Mouse (Mus musculus): ENCODE results near the gene Adam8. TPM values are rescaled to one million over a fixed set of nuclear protein-coding genes. Genes with fewer than 3 reads are reported as not detected.

Gene Adam8
- polyA plus RNA-seq, 1 experiment from 2014 or later, result 1.8 TPM

DNA sequence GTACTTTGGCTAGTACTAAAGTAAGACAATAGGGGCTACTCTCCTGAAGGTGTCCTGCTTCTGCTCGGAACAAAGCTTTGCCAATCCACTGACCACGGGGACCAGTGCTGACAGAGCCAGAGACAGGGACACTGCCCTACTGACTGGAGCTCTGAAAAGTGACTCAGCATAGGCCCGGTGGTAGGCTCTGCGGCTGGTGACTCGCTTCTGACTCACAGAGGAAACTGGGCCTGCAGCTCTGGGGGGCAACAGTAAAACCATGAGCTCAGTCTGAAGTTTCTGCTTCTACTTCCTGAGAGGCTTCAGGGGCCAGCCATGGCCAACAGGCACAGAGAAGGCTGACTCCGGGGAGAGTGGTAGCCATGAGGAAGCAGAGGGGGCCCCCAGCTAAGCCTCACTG is 20.9 kb downstream of the Adam8 start:
- Histone ChIP-seq H3K36me3 (ENCODE audit: control insufficient read depth, insufficient read depth) (no peaks in the 10 kb centered on the region), H3K4me2 (ENCODE audit: low read depth, low read length) (no peak overlapping the region), H3K9me3 (replicated peaks; ENCODE audit: control insufficient read depth, low read length) (no peaks in the 10 kb centered on the region), H3K9ac (ENCODE audit: low read depth, low read length) (no peak overlapping the region), H3K27me3 (ENCODE audit: control insufficient read depth, insufficient read depth, low read depth, low read length) (no peaks in the 10 kb centered on the region), H3K27ac (ENCODE audit: low read length) (no peak overlapping the region), H3K4me1 (ENCODE audit: control insufficient read depth, low read depth, low read length) (no peaks in the 10 kb centered on the region), H3K4me3 (ENCODE audit: low read depth, low read length) (no peak overlapping the region)
- 17% methylated on average over 6 of the region's 6 CpGs for WGBS (ENCODE audit: insufficient replicate concordance)
- ATAC-seq (ENCODE audit: low read depth), result 0 out of 2 replicates have a peak, but pooled peaks have one; percentile 22

DNA sequence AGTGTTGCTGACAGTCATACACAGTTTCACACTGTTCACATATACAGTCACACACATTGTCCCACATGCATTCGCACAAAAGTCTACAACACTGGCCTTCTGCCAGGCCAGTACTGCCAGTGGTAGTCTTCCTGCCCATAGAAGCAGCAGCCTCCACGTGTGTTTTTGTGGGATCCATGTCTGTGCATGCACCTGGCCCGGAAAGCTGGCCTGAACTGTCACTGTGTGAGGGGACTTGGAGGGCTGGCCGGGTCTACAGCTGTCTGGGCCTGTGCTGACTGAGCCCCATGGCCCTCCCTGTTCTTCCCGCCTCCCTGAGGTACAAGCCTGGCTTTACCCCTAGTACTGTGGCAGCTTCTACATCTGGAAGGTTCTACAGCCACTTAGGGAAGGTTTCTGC is 21.4 kb downstream of the Adam8 start:
- 51% methylated on average over 5 of the region's 5 CpGs for WGBS (ENCODE audit: insufficient replicate concordance)
- no peak overlapping the region for H3K27ac ChIP-seq (ENCODE audit: low read length)
- no peak overlapping the region for H3K4me2 ChIP-seq (ENCODE audit: low read depth, low read length)
- no peaks in the 10 kb centered on the region for H3K27me3 ChIP-seq (ENCODE audit: control insufficient read depth, insufficient read depth, low read depth, low read length)
- H3K9me3 ChIP-seq (replicated peaks; ENCODE audit: control insufficient read depth, low read length), result no peaks in the 10 kb centered on the region
- H3K9ac ChIP-seq (ENCODE audit: low read depth, low read length), result no peak overlapping the region
- no peaks in the 10 kb centered on the region for H3K36me3 ChIP-seq (ENCODE audit: control insufficient read depth, insufficient read depth)
- H3K4me1 ChIP-seq (ENCODE audit: control insufficient read depth, low read depth, low read length), result no peaks in the 10 kb centered on the region
- ATAC-seq (ENCODE audit: low read depth), result 0 out of 2 replicates have a peak, but pooled peaks have one; percentile 6
- no peak overlapping the region for H3K4me3 ChIP-seq (ENCODE audit: low read depth, low read length)

DNA sequence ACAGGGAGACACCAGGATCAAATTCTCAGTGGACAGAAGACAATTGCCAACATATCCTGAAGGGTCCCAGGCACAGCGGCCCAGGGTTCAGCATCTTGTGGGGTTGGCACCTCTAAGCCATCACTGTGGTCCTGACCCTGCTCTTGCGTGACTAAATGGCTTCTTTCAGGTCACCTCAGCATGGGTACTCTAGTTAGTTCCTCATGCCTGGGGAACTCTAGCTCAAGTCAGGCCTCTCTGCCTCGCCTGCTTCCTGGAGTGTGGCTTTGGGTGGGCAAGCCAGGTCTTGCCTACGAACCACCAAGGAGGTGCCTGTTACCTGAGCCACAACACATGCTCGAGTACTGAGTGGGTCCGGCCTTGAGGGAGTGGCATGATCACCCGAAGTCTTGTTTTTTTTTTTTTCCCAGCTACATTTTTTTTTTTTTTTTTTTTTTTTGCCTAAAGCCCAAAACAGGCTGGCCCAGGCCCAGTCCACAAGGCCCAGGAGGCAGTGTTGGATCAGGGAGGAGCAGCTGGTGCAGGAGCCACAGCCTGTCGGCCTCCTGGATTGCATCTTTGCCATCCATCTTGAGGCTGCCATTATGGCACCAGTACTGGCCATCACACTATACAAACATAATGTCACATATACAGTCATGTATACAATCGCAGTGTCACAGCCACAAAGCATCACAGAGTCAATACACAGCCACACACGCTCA is 22.0 kb downstream of the Adam8 start:
- Histone ChIP-seq H3K27ac (ENCODE audit: low read length) (no peak overlapping the region), H3K4me2 (ENCODE audit: low read depth, low read length) (no peak overlapping the region), H3K4me3 (ENCODE audit: low read depth, low read length) (no peak overlapping the region), H3K9ac (ENCODE audit: low read depth, low read length) (no peak overlapping the region), H3K27me3 (ENCODE audit: control insufficient read depth, insufficient read depth, low read depth, low read length) (no peaks in the 10 kb centered on the region), H3K9me3 (replicated peaks; ENCODE audit: control insufficient read depth, low read length) (no peaks in the 10 kb centered on the region), H3K4me1 (ENCODE audit: control insufficient read depth, low read depth, low read length) (no peaks in the 10 kb centered on the region), H3K36me3 (ENCODE audit: control insufficient read depth, insufficient read depth) (no peaks in the 10 kb centered on the region)
- ATAC-seq (ENCODE audit: low read depth), result no peak
- WGBS (ENCODE audit: insufficient replicate concordance), result 55% methylated on average over 10 of the region's 10 CpGs

DNA sequence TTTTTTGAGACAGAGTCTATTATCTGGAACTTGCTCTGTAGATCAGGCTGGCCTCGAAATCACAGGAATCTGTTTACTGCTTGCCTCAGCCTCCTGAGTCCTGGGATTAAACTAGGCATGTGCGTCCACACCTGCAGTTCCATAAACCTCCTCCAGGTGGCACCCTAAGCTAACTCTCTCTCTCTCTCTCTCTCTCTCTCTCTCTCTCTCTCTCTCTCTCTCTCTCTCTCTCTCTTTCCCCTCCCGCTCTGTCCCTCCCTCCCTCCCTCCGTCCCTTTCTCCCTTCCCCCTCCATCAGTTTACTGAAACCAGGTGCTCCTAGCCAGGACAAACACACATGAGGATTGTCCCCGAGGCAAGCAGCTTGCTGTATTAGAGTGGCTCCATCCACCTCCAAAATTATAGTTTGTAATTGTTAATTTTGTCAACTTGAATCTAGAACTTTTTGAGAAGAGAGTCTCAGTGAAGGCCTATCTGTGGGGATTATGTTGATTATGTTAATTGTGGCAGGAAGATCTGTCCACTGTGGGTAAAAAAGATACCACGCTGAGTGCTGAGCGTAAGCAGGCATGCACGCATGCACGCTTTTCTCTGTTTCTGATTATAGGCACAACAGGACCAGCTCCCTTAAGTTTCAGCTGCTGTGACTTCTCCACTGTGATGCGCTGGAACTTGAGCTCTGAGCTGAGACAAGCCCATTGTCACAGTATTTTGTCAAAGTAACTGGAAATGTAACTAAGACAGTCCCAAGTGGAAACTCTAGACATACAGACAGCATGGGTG is 22.8 kb downstream of the Adam8 start:
- Histone ChIP-seq H3K9ac (ENCODE audit: low read depth, low read length) (no peak overlapping the region), H3K36me3 (ENCODE audit: control insufficient read depth, insufficient read depth) (no peaks in the 10 kb centered on the region), H3K4me2 (ENCODE audit: low read depth, low read length) (no peak overlapping the region), H3K27ac (ENCODE audit: low read length) (no peak overlapping the region), H3K27me3 (ENCODE audit: control insufficient read depth, insufficient read depth, low read depth, low read length) (no peaks in the 10 kb centered on the region), H3K9me3 (replicated peaks; ENCODE audit: control insufficient read depth, low read length) (no peaks in the 10 kb centered on the region), H3K4me3 (ENCODE audit: low read depth, low read length) (no peak overlapping the region), H3K4me1 (ENCODE audit: control insufficient read depth, low read depth, low read length) (no peaks in the 10 kb centered on the region)
- no peak for ATAC-seq (ENCODE audit: low read depth)
- WGBS (ENCODE audit: insufficient replicate concordance), result 42% methylated on average over 10 of the region's 10 CpGs

DNA sequence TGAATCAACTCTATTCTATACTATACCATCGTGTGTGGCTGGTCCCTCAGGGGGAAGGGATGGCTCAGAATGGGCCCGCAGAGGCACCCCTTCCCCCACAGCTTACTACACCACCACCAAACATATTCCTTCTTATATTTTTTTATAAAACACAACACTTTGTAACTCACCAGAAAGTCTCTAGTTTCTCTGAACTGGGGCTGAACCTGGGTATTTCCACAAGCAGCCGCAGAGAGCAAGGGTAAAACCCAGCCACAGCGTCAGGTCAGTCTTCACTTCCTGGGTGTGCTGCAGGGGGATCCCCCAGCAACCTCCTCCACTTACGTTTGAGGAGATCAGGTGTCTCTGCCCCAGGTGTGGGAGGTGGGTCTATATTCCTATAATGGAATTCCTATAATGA is 23.9 kb downstream of the Adam8 start:
- no peak for ATAC-seq (ENCODE audit: low read depth)
- WGBS (ENCODE audit: insufficient replicate concordance), result 48% methylated on average over 5 of the region's 5 CpGs

DNA sequence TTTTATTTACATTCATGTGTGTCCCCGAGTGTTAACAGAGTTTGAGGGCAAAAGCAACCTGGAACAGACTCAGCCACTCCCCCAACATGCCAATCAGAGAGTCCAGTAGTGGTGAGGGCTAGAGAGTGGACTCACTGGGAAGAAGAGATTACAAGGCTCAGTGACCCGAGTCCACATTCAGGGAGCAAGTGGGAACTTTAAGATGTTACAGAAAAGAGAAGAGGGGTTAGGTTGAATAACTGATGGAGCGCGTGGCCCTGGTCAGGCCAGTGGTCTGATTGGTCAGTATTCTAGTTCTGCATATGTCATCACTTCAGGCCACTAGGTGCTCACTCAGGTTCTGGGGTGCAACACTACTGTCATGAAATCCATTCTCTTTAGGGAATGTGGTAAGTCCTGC is 25.2 kb downstream of the Adam8 start:
- Histone ChIP-seq H3K4me2 (ENCODE audit: low read depth, low read length) (no peak overlapping the region), H3K27ac (ENCODE audit: low read length) (no peak overlapping the region), H3K36me3 (ENCODE audit: control insufficient read depth, insufficient read depth) (no peaks in the 10 kb centered on the region), H3K4me3 (ENCODE audit: low read depth, low read length) (no peak overlapping the region), H3K4me1 (ENCODE audit: control insufficient read depth, low read depth, low read length) (no peaks in the 10 kb centered on the region), H3K9ac (ENCODE audit: low read depth, low read length) (no peak overlapping the region), H3K9me3 (replicated peaks; ENCODE audit: control insufficient read depth, low read length) (no peaks in the 10 kb centered on the region), H3K27me3 (ENCODE audit: control insufficient read depth, insufficient read depth, low read depth, low read length) (no peaks in the 10 kb centered on the region)
- ATAC-seq (ENCODE audit: low read depth), result no peak
- WGBS (ENCODE audit: insufficient replicate concordance), result 40% methylated on average over 4 of the region's 4 CpGs

More for the DNA sequence above, 23.9 kb downstream of the Adam8 start:
- H3K9me3 ChIP-seq (replicated peaks; ENCODE audit: control insufficient read depth, low read length), result no peaks in the 10 kb centered on the region
- no peak overlapping the region for H3K27ac ChIP-seq (ENCODE audit: low read length)
- H3K4me3 ChIP-seq (ENCODE audit: low read depth, low read length), result no peak overlapping the region
- no peaks in the 10 kb centered on the region for H3K4me1 ChIP-seq (ENCODE audit: control insufficient read depth, low read depth, low read length)
- H3K9ac ChIP-seq (ENCODE audit: low read depth, low read length), result no peak overlapping the region
- no peak overlapping the region for H3K4me2 ChIP-seq (ENCODE audit: low read depth, low read length)
- H3K36me3 ChIP-seq (ENCODE audit: control insufficient read depth, insufficient read depth), result no peaks in the 10 kb centered on the region
- no peaks in the 10 kb centered on the region for H3K27me3 ChIP-seq (ENCODE audit: control insufficient read depth, insufficient read depth, low read depth, low read length)

DNA sequence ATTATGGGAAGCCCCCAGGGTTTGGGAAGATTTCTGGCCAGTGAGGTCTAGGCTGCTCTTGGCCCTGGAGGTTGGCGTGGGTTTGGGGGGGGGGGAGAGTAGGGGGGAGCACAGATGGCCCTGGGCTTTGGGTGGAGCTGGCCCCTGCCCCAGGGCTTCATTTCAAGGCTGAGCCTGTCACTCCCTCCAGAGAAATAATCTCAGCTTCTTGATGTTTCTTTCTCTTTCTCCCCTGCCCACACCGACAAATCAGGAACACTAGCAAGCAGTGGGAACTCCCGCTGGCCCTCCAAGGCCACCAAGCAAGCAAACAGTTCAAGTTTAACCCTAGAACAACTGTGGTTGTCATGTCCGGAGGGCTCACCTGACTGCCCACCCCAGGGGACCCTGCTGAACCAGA is 28.5 kb downstream of the Adam8 start:
- 49% methylated on average over 4 of the region's 4 CpGs for WGBS (ENCODE audit: insufficient replicate concordance)
- no peak overlapping the region for H3K4me2 ChIP-seq (ENCODE audit: low read depth, low read length)
- no peak overlapping the region for H3K27ac ChIP-seq (ENCODE audit: low read length)
- H3K4me1 ChIP-seq (ENCODE audit: control insufficient read depth, low read depth, low read length), result no peaks in the 10 kb centered on the region
- no peaks in the 10 kb centered on the region for H3K27me3 ChIP-seq (ENCODE audit: control insufficient read depth, insufficient read depth, low read depth, low read length)
- no peak for ATAC-seq (ENCODE audit: low read depth)
- H3K36me3 ChIP-seq (ENCODE audit: control insufficient read depth, insufficient read depth), result no peaks in the 10 kb centered on the region
- no peak overlapping the region for H3K4me3 ChIP-seq (ENCODE audit: low read depth, low read length)
- no peak overlapping the region for H3K9ac ChIP-seq (ENCODE audit: low read depth, low read length)
- H3K9me3 ChIP-seq (replicated peaks; ENCODE audit: control insufficient read depth, low read length), result no peaks in the 10 kb centered on the region

DNA sequence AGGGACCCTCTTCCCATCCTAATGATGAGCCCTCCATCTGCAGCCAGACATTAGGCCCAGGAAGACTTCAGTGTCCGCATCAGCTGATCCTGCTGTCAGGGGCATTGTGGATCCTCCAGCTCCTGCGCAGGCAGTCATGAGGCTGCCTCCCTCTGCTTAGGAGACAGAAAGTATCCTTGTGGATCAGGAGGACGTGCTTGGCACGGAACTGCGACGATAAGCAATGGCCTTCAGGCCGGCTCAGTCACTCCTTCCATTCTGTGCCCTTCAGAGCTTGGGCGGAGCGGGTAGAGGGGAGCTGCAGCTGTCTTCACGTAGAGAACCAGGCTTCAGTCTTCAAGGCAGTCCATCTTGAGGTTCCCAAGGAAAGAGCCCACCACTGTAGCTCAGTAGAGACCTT is 31.2 kb downstream of the Adam8 start:
- no peak overlapping the region for H3K4me2 ChIP-seq (ENCODE audit: low read depth, low read length)
- H3K27ac ChIP-seq (ENCODE audit: low read length), result no peak overlapping the region
- 65% methylated on average over 10 of the region's 10 CpGs for WGBS (ENCODE audit: insufficient replicate concordance)
- no peak overlapping the region for H3K9ac ChIP-seq (ENCODE audit: low read depth, low read length)
- H3K9me3 ChIP-seq (replicated peaks; ENCODE audit: control insufficient read depth, low read length), result no peaks in the 10 kb centered on the region
- 0 out of 2 replicates have a peak, but pooled peaks cover 6% of the 10 kb centered on the region for H3K27me3 ChIP-seq (ENCODE audit: control insufficient read depth, insufficient read depth, low read depth, low read length)
- no peaks in the 10 kb centered on the region; the same call in 1 of the 2 replicates for H3K4me1 ChIP-seq (ENCODE audit: control insufficient read depth, low read depth, low read length)
- no peaks in the 10 kb centered on the region for H3K36me3 ChIP-seq (ENCODE audit: control insufficient read depth, insufficient read depth)
- ATAC-seq (ENCODE audit: low read depth), result no peak
- H3K4me3 ChIP-seq (ENCODE audit: low read depth, low read length), result no peak overlapping the region

DNA sequence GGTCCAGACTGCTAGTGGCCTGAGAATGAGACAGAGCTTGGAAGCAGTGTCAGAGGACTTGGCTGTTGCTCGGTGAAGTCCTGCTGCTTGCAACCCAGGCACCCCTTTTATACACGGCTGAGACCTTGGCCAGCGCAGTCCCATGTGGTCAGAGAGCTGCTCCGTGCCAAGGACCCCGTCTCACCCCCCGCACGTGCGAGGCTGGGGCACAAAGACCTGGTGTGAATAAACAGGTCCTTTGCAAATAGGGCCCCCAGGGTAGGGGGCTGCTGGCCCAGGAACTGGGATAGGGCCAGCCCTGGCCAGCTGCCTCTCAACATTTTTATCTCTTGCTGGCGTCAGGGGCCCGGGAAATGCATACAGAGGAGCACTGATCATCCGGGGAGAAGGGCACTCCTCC is 34.4 kb downstream of the Adam8 start:
- no peak for ATAC-seq (ENCODE audit: low read depth)
- no peaks in the 10 kb centered on the region for H3K9me3 ChIP-seq (replicated peaks; ENCODE audit: control insufficient read depth, low read length)

More for the DNA sequence above, 34.4 kb downstream of the Adam8 start:
- no peak overlapping the region for H3K9ac ChIP-seq (ENCODE audit: low read depth, low read length)
- no peaks in the 10 kb centered on the region for H3K36me3 ChIP-seq (ENCODE audit: control insufficient read depth, insufficient read depth)
- H3K4me1 ChIP-seq (ENCODE audit: control insufficient read depth, low read depth, low read length), result peaks cover 5% of the 10 kb centered on the region; the same call in 1 of the 2 replicates
- no peak overlapping the region for H3K27ac ChIP-seq (ENCODE audit: low read length)
- 31% methylated on average over 11 of the region's 11 CpGs for WGBS (ENCODE audit: insufficient replicate concordance)
- H3K27me3 ChIP-seq (ENCODE audit: control insufficient read depth, insufficient read depth, low read depth, low read length), result 0 out of 2 replicates have a peak, but pooled peaks cover 6% of the 10 kb centered on the region
- H3K4me2 ChIP-seq (ENCODE audit: low read depth, low read length), result no peak overlapping the region
- H3K4me3 ChIP-seq (ENCODE audit: low read depth, low read length), result no peak overlapping the region

All from liver, embryonic 16.5 days (tissue).